Mouse (Mus musculus): ENCODE results near the gene Ntrk2. TPM values are rescaled to one million over a fixed set of nuclear protein-coding genes. Genes with fewer than 3 reads are reported as not detected.
"Not testable (repeated sequence)": the region's sequence is repeated elsewhere in the genome, so short reads cannot be mapped to it uniquely, and the experiment has no call there.

The Ntrk2 gene
- total RNA-seq, 2 experiments from 2014 or later, result 2.9 to 4.0 TPM

DNA sequence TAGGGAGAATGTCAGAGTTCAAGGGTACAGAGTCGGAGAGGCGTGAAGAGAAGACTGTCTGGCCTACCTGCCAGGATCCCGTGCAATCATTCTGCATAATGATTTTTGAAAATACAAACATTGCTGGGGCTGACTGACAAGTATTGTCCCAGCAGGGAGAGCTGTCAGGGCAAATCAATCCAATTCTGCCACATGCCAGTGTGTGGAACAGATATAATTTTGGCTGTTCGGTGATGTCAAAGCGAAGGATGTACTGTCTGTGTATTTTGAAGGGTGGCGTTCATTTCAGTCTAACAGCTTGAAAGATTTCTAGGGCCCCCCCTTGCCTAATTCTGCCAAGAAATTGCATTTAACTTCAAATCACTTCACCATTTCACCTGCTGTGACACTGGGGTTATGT lies 224.2 kb downstream of the Ntrk2 start:
- no peak for DNase-seq (ENCODE audit: low spot score)

DNA sequence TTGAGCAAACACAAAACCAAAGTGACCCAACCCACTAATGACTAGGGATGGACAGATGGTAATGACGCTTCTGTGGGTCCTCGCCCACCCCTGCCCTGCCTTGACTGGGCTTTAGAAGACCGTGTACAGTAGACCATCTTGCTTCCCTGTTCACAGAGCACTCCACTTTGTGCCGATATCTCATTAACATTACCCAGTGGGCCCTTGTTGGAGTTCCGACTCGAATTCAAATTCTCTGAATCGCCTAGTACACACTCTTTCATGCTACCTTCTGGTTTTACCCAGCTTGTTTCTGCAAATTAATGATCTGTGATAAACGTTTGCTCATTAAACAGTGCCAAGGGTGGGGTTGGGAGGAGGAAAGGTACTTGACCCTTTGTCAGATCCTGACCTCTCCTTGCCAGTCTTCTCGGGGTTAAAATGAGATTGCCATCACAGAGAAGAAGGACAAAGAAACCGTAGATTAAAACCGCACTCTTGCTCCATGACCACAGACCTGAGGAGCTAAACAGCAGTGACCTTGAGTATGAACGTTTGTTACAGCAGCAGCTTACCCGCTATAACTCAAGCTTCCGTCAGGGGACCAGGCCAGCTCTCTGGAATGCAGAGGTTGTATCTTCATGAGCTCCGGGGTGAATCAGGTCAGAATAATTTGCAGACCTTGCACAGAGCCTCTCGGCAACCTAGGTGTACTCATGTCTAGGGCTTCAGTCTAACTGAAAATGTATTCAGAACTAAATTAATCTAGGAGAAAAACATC lies 234.0 kb downstream of the Ntrk2 start:
- DNase-seq (ENCODE audit: low spot score), result no peak

DNA sequence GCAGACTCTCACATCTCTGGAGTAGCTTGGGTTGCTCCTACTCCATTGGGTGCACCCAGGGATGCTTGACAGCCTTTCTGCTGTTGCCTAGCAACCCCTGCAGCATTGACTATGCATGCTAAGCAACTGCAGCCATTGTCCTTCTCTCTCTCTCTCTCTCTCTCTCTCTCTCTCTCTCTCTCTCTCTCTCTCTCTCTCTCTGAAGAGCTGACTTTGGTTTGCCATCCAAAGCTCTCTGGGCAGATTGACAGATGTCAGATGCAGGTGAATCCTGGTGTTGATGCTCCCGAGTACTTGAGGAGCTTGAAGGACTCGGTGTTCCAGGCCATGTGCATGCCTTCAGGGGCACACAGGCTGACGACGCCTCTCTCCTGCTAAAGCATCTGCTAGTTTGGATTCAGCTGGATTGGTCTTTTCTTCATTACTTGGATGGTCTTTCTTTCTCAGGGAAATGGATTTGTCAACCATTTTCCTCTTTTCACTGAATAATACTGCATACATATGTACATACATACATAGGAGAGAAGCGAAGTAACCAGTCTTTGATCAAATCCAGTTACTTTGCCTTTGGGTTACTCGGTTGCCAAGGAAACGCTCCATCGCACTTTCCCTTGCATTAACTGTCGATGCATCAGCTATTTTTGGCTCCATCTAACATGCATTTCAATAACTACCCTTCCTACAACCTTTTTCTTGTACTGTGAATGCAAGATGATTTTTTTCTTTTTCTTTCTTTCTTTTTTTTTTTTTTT lies 234.8 kb downstream of the Ntrk2 start:
- no peak for DNase-seq (ENCODE audit: low spot score)

- no peak for DNase-seq (ENCODE audit: low spot score)
Observed at GRCm38 (mm10) chr13:59052188-59052587, 245.8 kb downstream of the Ntrk2 start.

GRCm38 (mm10) chr13:59054331-59054730 lies 248.0 kb downstream of the Ntrk2 start:
- DNase-seq (ENCODE audit: low spot score), result not testable (repeated sequence)

DNA sequence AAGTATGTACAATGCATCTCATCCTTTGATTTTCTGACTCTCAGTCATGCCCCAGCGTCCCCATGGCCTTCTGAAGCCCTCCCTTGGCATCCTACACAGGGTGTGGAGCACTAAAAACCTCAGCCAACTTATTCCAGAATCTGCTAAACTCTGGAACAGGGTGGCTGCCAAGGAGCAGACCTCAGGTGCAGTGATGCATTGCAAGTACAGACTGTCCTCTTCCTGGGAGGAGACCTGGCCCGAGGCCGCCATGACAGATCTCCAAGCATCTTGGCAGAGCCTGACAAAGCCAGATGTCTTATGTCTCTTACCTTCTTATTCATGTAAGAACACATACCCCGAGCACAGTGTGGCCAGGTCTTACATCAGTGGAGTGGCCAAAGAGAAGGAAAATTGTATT lies 250.5 kb downstream of the Ntrk2 start:
- peak; percentile 38 for DNase-seq (ENCODE audit: low spot score)

DNA sequence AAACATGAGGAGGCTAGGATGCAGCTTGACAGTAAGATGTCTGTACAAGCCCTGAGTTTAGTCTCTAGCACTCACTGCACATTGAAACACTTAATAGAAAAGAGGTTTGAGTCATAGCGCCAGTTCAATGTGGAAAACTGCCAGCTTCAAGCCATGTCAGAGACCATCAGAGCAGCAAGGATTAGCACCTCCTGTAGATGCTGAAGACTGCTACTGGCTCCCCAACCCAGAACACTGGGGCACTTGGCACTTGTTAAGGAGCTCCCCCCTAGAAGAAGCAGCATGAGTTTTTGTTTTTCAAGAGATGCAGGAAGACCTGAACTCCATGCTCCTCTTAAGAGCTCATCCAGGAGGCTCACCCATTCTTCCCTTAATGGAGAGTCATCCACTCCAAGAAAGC lies 251.5 kb downstream of the Ntrk2 start:
- DNase-seq (ENCODE audit: low spot score), result peak; percentile 10

DNA sequence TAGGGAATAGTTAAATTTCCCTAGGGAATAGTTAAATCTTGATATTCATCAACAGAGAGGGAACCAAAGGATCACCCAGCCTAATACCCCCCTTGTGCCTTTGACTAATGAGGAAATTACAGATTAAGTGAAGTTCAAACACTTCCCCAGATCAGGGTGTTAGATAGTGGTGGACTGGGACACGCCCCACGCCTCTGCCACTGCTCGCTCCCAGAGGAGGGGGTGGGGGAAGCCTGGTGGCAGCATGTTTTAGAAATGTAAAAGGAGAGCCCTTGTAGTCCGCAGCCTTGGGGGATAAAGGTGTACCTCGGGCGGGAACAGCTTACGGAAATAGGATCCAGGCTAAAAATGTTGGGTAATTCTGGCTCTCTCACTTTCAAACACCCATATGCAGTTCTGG lies 252.7 kb downstream of the Ntrk2 start:
- no peak for DNase-seq (ENCODE audit: low spot score)

DNA sequence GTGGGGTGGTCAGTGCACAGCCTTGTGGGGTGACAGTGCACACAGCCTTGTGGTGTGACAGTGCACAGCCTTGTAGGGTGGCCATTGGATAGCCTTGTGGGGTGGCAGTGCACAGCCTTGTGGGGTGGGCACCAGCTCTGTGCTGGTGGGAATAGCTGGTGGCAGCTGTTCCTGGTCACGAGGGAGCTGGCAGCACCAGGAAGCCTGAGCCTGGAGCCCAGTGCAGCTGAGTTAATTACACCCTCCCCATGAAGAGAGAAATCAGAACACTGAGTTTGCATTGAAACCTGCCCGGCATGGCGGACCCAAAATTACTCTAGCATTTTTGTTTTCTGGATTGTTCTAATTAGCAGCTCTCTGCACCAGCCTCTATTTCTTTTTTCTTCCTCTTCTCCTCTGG lies 259.3 kb downstream of the Ntrk2 start:
- no peak for DNase-seq (ENCODE audit: low spot score)

GRCm38 (mm10) chr13:59073635-59074256 lies 267.4 kb downstream of the Ntrk2 start:
- DNase-seq (ENCODE audit: low spot score), result peak; percentile 71

GRCm38 (mm10) chr13:59076489-59076888 lies 270.1 kb downstream of the Ntrk2 start:
- DNase-seq (ENCODE audit: low spot score), result no peak

- DNase-seq (ENCODE audit: low spot score), result no peak
Observed at GRCm38 (mm10) chr13:59079761-59080461, 273.5 kb downstream of the Ntrk2 start.

GRCm38 (mm10) chr13:59080468-59080867 lies 274.1 kb downstream of the Ntrk2 start:
- no peak for DNase-seq (ENCODE audit: low spot score)

DNA sequence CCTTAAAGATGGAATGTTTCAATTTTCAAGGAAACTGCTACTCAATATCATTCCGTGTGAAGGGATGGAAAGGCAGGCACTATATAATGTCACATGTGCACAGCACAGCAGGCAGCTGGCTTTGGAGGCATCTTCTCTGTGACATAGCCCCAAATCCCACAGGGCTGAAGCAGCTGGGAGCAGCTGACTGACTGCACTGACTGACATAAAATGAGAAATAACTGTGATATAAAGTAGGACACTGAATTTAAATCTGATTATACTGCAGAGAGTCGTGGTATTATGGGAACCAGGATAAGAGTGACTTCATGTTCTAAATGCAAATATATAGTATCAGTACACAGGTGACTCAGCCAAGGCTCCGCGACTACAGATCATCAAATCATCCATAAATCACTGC lies 282.6 kb downstream of the Ntrk2 start:
- DNase-seq (ENCODE audit: low spot score), result no peak

GRCm38 (mm10) chr13:59091138-59091971 lies 285.0 kb downstream of the Ntrk2 start:
- DNase-seq (ENCODE audit: low spot score), result no peak

- no peak for DNase-seq (ENCODE audit: low spot score)
Observed at GRCm38 (mm10) chr13:59092045-59092857, 285.9 kb downstream of the Ntrk2 start.

GRCm38 (mm10) chr13:59092858-59093154 lies 286.4 kb downstream of the Ntrk2 start:
- no peak for DNase-seq (ENCODE audit: low spot score)

GRCm38 (mm10) chr13:59094722-59095121 lies 288.4 kb downstream of the Ntrk2 start:
- no peak for DNase-seq (ENCODE audit: low spot score)

GRCm38 (mm10) chr13:59095811-59096391 lies 289.5 kb downstream of the Ntrk2 start:
- no peak for DNase-seq (ENCODE audit: low spot score)

- DNase-seq (ENCODE audit: low spot score), result no peak
Observed at GRCm38 (mm10) chr13:59100086-59100485, 293.7 kb downstream of the Ntrk2 start.

All from gastrocnemius, adult 18-20 months (tissue).